Mouse (Mus musculus) liver, postnatal 0 days (tissue): ENCODE data around the gene Timp2. TPM values are rescaled to one million over a fixed set of nuclear protein-coding genes. Genes with fewer than 3 reads are reported as not detected.

ENCODE experiments used
- ATAC-seq: fragments of 200-750 bp; cut with Nextera tagmentation; 2 replicates; pipeline ENCODE4 v1.8.0; 2017; ENCODE audit warnings: mild to moderate bottlenecking, moderate library complexity
- DNase-seq: peaks from one replicate; pipeline ENCODE4 v3.0.0-alpha.2; 2016
- H3K27ac ChIP-seq: fragments of 300-500 bp; sonication (generic); 2 replicates; pipeline ENCODE4 v1.5.1; 2014; ENCODE audit warnings: antibody characterized with exemption, moderate library complexity, mild to moderate bottlenecking, low read depth
- H3K27me3 ChIP-seq: fragments of 300-500 bp; sonication (generic); 2 replicates; pipeline ENCODE4 v1.6.1; 2014; ENCODE audit warnings: low read length, control low read depth, mixed read lengths; ENCODE audit not compliant: insufficient read depth
- H3K36me3 ChIP-seq: fragments of 300-500 bp; sonication (generic); replicated peaks from 2 replicates; pipeline ENCODE4 v1.6.1; 2014; ENCODE audit warnings: mild to moderate bottlenecking, control low read depth, low read length, moderate library complexity, mixed read lengths; ENCODE audit not compliant: insufficient read depth
- H3K4me1 ChIP-seq: fragments of 300-500 bp; sonication (generic); 2 replicates; pipeline ENCODE4 v1.6.1; 2014; ENCODE audit warnings: antibody characterized with exemption, mild to moderate bottlenecking, control low read depth; ENCODE audit not compliant: insufficient read depth
- H3K4me2 ChIP-seq: fragments of 300-500 bp; sonication (generic); 2 replicates; pipeline ENCODE4 v1.6.1; 2014; ENCODE audit warnings: low read depth, mild to moderate bottlenecking, low read length, moderate library complexity, mixed read lengths
- H3K4me3 ChIP-seq: fragments of 300-500 bp; sonication (generic); 2 replicates; pipeline ENCODE4 v1.5.1; 2014; ENCODE audit warnings: low read depth, low read length
- H3K9ac ChIP-seq: fragments of 300-500 bp; sonication (generic); replicated peaks from 2 replicates; pipeline ENCODE4 v1.6.1; 2014; ENCODE audit warnings: mild to moderate bottlenecking, moderate library complexity
- H3K9me3 ChIP-seq: fragments of 300-500 bp; sonication (generic); 2 replicates; pipeline ENCODE4 v1.6.1; 2016; ENCODE audit warnings: mild to moderate bottlenecking, control low read depth, low read length, mixed read lengths
- CTCF ChIP-seq: sonication (generic); IDR thresholded peaks from 2 replicates; pipeline ENCODE4 v1.5.1; 2016; ENCODE audit warnings: antibody characterized with exemption, low read depth
- EP300 ChIP-seq: IDR thresholded peaks from 2 replicates; pipeline ENCODE4 v1.6.1; 2016; ENCODE audit warnings: antibody characterized with exemption, low read depth, mild to moderate bottlenecking
- WGBS: fragments of 180-500 bp; shearing (Covaris S2); extraction: QIAGEN DNeasy Blood & Tissue Kit; methylation state at CpG from one replicate; pipeline ENCODE4 v1.1.7; 2014; ENCODE audit not compliant: insufficient replicate concordance; 5-methylcytosine and 5-hydroxymethylcytosine counted together
- polyA plus RNA-seq: library from polyadenylated mRNA; unstranded; fragments of >200 nt; fragmentation: Nextera tagmentation; extraction: Ambion mirVana; gene quantifications from 2 replicates; pipeline ENCODE4 v1.2.1, GENCODE M21; 2015

The Timp2 gene
- polyA plus RNA-seq, 1 experiment from 2014 or later, result 8.4 TPM

- Histone ChIP-seq H3K36me3 (no peaks in the 10 kb centered on the region), H3K4me1 (0 out of 2 replicates have a peak, but pooled peaks cover 2% of the 10 kb centered on the region), H3K9me3 (no peaks in the 10 kb centered on the region), H3K9ac (no peak overlapping the region), H3K27ac (no peak overlapping the region), H3K4me2 (no peak overlapping the region), H3K27me3 (0 out of 2 replicates have a peak, but pooled peaks cover 2% of the 10 kb centered on the region), H3K4me3 (no peak overlapping the region)
- DNase-seq (no peak), ATAC-seq (no peak)
- 71% methylated on average over 3 of the region's 3 CpGs for WGBS
- TF ChIP-seq EP300 (no peak), CTCF (no peak)
Observed at GRCm38 (mm10) chr11:118366108-118366507, 10.6 kb upstream of the Timp2 start.

GRCm38 (mm10) chr11:118365171-118365570 is 9.6 kb upstream of the Timp2 start:
- H3K36me3 ChIP-seq, result no peaks in the 10 kb centered on the region
- 0 out of 2 replicates have a peak, but pooled peaks cover 2% of the 10 kb centered on the region for H3K27me3 ChIP-seq
- no peak for DNase-seq
- no peak overlapping the region for H3K27ac ChIP-seq
- 80% methylated on average over 7 of the region's 7 CpGs for WGBS
- no peak overlapping the region for H3K9ac ChIP-seq
- H3K4me3 ChIP-seq, result no peak overlapping the region
- no peak overlapping the region for H3K4me2 ChIP-seq
- peaks cover 6% of the 10 kb centered on the region; the same call in 1 of the 2 replicates for H3K4me1 ChIP-seq
- ATAC-seq, result no peak
- TF ChIP-seq EP300 (no peak), CTCF (no peak)
- no peaks in the 10 kb centered on the region for H3K9me3 ChIP-seq

GRCm38 (mm10) chr11:118364021-118364420 is 8.5 kb upstream of the Timp2 start:
- peaks cover 6% of the 10 kb centered on the region; the same call in 1 of the 2 replicates for H3K4me1 ChIP-seq
- no peak for TF ChIP-seq CTCF
- no peak for TF ChIP-seq EP300
- WGBS, result 75% methylated on average over 4 of the region's 4 CpGs
- no peak overlapping the region for H3K4me3 ChIP-seq
- no peak for ATAC-seq
- no peak for DNase-seq
- H3K9me3 ChIP-seq, result no peaks in the 10 kb centered on the region
- no peak overlapping the region for H3K4me2 ChIP-seq
- 0 out of 2 replicates have a peak, but pooled peaks cover 2% of the 10 kb centered on the region for H3K27me3 ChIP-seq
- H3K27ac ChIP-seq, result no peak overlapping the region
- H3K36me3 ChIP-seq, result no peaks in the 10 kb centered on the region
- no peak overlapping the region for H3K9ac ChIP-seq

GRCm38 (mm10) chr11:118362971-118363518 is 7.5 kb upstream of the Timp2 start:
- no peak overlapping the region; the same call in 1 of the 2 replicates for H3K9ac ChIP-seq
- no peak overlapping the region for H3K4me3 ChIP-seq
- H3K9me3 ChIP-seq, result no peaks in the 10 kb centered on the region
- peak; percentile 49; the same call in 1 of the 2 replicates for ATAC-seq
- peak overlapping the region; percentile 40 for H3K4me2 ChIP-seq
- no peaks in the 10 kb centered on the region for H3K36me3 ChIP-seq
- H3K27me3 ChIP-seq, result 0 out of 2 replicates have a peak, but pooled peaks cover 2% of the 10 kb centered on the region
- peaks cover 6% of the 10 kb centered on the region; the same call in 1 of the 2 replicates for H3K4me1 ChIP-seq
- DNase-seq, result peak; percentile 24
- no peak for TF ChIP-seq EP300
- TF ChIP-seq CTCF, result no peak
- 0 out of 2 replicates have a peak overlapping the region, but pooled peaks have one; percentile 8 for H3K27ac ChIP-seq
- WGBS, result 6% methylated on average over 8 of the region's 8 CpGs

GRCm38 (mm10) chr11:118362501-118362900 is 7.0 kb upstream of the Timp2 start:
- no peak for TF ChIP-seq EP300
- no peak for TF ChIP-seq CTCF
- H3K4me2 ChIP-seq, result no peak overlapping the region
- H3K27me3 ChIP-seq, result 0 out of 2 replicates have a peak, but pooled peaks cover 2% of the 10 kb centered on the region
- DNase-seq (no peak), ATAC-seq (0 out of 2 replicates have a peak, but pooled peaks have one; percentile 15)
- H3K4me1 ChIP-seq, result peaks cover 6% of the 10 kb centered on the region; the same call in 1 of the 2 replicates
- H3K9me3 ChIP-seq, result no peaks in the 10 kb centered on the region
- no peak overlapping the region for H3K27ac ChIP-seq
- H3K4me3 ChIP-seq, result no peak overlapping the region
- no peaks in the 10 kb centered on the region for H3K36me3 ChIP-seq
- 67% methylated on average over 1 of the region's 1 CpGs for WGBS
- H3K9ac ChIP-seq, result no peak overlapping the region

- no peak for DNase-seq
- H3K27ac ChIP-seq, result no peak overlapping the region
Observed at GRCm38 (mm10) chr11:118360907-118361341, 5.4 kb upstream of the Timp2 start.

More at GRCm38 (mm10) chr11:118360907-118361341, 5.4 kb upstream of the Timp2 start:
- ATAC-seq, result no peak
- peaks cover 6% of the 10 kb centered on the region; the same call in 1 of the 2 replicates for H3K4me1 ChIP-seq
- no peaks in the 10 kb centered on the region for H3K9me3 ChIP-seq
- H3K9ac ChIP-seq, result no peak overlapping the region
- peaks cover 4% of the 10 kb centered on the region for H3K27me3 ChIP-seq
- 47% methylated on average over 10 of the region's 10 CpGs for WGBS
- no peaks in the 10 kb centered on the region for H3K36me3 ChIP-seq
- H3K4me3 ChIP-seq, result no peak overlapping the region
- no peak overlapping the region for H3K4me2 ChIP-seq
- TF ChIP-seq CTCF, result no peak
- TF ChIP-seq EP300, result no peak
